Mouse (Mus musculus) E14TG2a.4 (cell line): ENCODE data around the gene Olfr559.
A peak's percentile ranks its signal among the peaks of the same experiment; 100 is the strongest.

Experiments
- CTCF ChIP-seq: conservative IDR thresholded peaks from 2 replicates; pipeline ENCODE4 v1.5.1; 2014; ENCODE audit warnings: low read length
- NANOG ChIP-seq: IDR thresholded peaks from 2 replicates; pipeline ENCODE4 v1.6.1; 2014; ENCODE audit warnings: borderline replicate concordance, low read length, mixed read lengths

- TF ChIP-seq CTCF (peak; percentile 97), NANOG (no peak)
These were observed 31.7 kb downstream of the Olfr559 start, which contains the start of gene Olfr557 for GRCm38 (mm10) chr7:102695358-102696125.
